Mouse (Mus musculus) spleen, postnatal 14 days (tissue): Measurements from ENCODE around the gene Bcas1.

Experiments
- DNase-seq, 2 experiments: peaks; one replicate each; pipeline ENCODE4 v3.0.0; 2021 to 2022; ENCODE audit warnings: low spot score in 2 of 2

Bcas1 gene

DNA sequence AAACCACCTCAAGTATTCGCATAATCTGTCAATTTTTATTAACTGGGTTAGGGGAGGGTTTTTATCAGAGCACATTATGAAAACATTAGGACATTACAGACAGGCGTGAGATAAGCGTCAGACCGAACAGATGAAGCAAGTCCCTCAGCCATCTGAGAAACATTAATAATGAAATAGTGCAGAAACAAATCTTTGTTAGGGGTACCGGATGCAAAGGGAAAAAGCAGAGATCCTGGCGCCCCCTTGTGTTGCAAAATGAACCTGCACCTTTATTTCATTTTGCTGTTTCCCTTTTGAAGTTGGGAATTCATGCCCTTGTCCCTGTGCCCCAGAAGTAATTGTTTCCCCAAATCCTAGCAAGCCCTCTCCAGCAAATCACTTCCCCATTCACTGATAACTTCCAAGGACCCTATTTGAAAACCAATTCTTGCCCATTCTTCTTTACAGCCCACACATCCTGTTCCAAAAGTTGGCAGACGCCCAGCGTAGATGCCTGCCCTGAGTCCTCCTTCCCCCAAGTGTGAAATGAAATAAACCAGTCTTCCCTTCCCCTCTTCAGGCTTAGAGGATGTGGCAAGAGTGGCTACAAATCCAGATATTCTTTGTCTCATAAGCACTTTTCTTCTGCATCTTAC lies 80.4 kb downstream of the Bcas1 start:
- peak in 1 of 2 experiments; percentile 40 for DNase-seq

DNA sequence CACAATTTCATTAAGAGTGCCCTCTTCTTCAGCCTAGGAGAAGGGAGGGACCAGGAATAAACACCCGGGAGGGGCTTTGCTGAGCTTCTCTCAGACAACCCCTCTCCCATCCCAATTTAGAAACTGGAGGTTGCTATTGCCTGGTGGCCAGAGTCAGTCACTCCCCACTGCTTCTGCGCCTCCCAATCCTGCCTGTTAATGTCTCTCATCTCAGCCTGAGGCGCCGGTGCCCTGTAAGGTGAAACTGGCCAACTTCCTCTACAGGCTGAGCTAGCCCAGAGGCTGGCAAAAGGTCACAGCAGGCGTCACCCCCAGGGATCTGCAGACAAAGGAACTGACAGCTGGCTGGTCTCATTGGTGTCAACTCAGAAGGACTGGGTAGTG lies 82.2 kb downstream of the Bcas1 start:
- DNase-seq, result no peak

DNA sequence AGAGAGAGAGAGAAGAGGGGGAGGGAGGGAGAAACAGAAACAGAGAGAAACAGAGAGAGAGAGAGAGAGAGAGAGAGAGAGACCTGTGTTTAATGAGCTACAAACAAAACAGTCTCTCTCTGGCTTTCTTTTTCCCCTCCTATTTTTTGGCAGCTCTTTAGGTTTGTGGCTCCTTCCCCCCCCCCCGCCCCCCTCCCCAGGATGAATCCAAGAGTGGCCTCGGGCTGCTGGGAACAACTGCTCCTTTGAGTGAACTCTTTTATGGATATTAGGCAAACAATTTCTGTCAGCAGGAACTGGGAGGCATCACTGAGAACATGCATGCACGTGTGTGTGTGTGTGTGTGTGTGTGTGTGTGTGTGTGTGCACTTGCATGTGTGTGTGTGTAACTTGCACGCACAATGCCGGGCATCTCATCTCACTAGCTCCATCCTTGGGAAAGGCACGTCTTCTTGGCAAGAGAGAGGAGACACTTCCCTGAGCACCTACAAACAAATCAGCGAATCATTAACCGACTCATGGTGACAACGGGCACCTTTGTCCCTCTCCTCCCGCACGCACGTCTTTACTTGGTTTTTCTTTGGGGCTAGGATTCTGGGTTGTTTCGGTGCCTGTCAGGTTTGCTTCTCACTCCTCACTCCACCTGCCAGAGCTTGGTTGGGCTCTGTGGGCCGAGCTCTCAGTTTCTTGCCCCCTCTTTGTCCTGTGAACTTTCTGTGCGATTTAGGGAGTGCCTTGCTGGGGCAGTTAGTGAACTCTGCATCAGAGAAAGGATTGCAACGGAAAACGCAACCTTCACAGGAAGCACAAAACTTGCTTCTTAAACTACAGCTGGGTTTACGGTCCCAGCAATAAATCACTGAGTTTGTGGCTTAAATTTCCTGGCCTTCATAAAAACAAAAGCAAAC lies 82.9 kb downstream of the Bcas1 start:
- no peak for DNase-seq

DNA sequence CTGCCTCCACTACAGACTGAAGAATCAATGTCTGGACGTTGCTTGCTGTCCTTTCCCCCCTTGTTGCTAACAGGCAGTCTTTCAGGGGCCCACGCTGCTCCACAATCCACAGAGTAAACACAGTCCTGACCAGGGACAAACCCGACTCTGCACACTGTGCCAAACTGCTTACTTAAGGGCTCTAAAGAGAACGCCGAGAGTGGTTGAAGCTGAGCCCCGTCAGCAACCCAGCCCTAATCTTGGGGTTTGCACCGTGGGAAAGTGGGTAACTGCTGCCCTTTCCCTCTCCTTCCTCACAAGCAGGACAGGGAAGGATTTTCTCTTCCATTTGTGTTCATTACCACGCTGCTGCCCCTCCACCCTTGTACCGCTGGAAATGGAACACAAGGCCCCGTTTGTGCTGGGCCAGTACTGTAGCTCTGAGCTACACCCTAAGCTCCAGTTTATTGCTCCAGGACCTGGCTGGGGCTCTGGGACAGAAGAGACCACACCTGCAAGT lies 83.8 kb downstream of the Bcas1 start:
- DNase-seq, result no peak

DNA sequence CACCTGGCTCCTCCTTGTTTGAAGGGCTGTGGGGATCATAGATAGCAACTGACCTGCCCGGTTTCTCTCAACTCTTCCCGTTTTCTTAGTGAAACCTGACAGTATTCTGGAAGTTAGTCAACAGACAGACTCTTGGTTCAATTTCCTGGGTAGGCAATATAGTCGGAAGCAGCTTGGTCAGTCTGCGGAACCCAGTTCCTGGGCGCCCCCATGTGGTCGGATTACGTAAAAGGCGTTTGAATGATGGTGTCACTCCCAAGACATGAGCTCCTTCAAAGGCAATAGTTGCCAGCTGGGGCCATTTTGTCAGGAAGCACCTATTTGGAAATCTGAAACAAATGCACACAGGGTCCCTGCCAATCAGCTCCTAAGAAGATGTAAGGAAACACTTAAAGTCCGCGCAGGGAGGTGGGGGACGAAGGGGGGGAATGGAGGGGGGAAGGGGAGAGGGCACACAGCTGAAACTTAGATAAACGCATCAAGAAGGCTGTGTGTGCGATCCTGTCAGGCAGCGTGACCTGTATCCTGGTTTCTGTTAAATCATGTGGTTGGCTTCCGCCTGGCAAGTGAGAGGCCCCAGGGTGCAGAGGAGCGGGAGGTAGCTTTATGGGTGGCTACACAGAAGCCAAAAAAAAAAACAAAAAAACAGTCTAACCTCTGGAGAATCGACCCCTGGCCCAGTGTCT lies 84.4 kb downstream of the Bcas1 start:
- peak; percentile 52 to 77 for DNase-seq

DNA sequence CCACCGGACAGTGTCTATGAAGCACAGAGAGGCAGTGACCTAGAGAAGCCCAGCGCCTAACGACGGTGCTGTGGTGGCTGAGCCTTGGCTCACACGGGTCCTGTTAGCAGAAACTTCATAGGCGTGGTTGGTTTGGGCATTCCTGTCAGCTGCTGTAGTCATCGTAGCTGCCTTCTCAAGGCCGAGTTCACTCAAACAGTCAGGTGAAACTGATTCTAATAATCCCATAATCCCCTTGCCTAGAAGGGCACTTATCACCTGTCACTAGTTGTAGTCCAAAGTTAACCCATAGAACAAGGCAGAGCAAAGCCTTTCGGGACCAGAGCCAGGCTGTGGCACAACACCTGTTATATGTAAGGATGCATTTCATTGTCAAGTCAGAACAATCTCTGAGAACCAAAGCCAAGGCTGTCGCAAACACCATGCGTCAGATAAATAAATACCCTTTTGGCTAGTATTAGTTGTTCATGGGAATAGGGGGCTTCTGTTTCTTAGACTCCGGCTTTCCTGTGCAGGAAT lies 85.3 kb downstream of the Bcas1 start:
- DNase-seq, result no peak

DNA sequence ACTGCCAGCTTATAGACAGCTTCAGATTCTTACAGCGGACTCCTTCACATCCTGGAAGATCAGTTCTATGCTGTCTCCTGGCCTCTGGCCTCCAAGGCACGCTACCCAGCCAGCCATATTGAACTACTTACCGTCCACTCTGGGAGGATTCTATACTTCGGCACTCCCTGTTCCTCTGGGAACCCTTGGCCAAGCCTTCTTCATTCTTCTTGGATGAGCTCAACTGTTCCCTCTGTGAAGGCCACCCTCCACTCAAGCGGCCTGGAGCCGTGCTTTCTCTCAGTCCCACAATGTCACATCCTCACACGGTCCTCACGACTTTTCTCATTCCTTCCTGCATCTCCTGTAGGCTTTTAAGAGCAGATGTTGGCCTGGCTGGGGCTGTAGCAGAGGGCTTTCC lies 86.5 kb downstream of the Bcas1 start:
- DNase-seq, result no peak

DNA sequence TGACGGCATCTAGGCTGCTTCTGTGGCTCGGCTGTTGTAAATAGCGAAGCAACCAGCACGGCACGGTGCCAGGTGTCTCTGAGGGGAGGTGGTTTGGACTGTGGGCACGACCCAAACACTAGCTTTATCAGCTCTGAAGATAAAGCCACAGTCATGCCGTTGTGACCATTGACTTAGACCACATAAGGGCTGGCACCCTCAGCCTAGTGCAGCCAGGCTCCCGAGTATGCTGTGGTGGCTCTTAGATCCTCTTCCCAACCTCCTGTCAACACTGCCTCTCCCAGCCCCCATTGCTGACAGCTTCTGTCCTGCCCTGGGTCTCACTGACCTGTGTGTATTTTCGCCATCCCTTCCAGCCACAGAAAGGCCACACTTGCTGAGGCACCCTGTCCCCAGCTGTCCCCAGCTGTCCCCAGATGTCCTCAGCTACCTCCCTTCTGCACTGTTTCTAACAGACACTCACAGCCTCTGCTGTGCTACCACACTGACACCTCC lies 91.3 kb downstream of the Bcas1 start:
- DNase-seq, result no peak

DNA sequence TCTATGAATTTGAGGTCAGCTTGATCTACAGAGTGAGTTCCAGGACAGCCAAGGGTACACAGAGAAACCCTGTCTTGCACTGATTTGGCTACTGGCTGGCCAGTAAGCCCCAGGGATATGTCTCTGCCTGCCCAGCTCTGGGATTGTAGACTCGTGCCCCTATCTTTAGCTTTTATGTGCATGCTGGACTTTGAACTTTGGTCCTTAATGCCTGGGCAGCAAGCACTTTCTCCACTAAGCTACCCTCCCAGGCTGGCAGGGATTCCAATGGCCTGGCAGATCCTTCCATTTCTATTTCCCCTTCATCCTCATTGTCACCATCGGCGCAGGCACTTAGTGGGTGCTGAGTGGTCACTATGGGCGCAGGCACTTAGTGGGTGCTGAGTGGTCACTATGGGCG lies 92.5 kb downstream of the Bcas1 start:
- DNase-seq, result no peak

DNA sequence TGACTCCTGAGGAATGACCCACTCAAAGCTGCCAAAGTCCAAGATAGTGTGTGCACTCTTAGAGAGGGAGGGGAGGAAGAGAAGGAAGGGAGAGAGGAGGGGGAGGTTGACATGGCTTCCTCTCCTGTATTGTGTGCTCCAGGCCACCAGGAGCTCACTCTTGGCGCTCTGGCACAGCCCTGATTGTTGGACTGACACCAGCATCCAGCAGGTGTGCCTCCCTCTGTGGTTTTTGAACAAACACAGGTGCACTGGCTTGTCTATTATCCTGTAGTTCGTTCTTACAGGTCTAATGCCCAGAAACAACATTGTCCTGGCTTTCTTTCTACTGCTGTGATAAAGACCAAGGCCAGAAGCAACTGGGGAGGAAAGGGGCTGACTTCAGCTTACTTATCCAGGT lies 95.8 kb downstream of the Bcas1 start:
- DNase-seq, result no peak

DNA sequence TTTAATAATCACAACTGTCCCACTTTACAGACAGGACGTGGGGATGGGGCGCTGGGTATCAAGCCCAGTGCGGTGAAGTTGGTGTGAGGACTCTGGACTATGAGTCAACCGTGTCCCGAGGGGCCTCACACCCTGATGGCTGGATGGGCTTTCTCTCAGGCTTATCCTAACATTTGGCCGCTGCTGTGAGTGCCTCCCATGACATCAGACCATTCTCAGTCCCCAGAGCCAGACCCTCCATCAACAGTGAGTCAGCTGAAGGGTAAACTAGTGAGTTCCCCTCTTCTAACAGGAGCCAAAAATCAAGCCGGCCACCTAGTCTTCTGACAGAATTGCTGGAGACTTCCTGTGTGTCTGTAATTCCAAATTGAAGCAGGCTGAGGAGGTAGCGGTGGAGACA lies 97.2 kb downstream of the Bcas1 start:
- DNase-seq, result no peak

DNA sequence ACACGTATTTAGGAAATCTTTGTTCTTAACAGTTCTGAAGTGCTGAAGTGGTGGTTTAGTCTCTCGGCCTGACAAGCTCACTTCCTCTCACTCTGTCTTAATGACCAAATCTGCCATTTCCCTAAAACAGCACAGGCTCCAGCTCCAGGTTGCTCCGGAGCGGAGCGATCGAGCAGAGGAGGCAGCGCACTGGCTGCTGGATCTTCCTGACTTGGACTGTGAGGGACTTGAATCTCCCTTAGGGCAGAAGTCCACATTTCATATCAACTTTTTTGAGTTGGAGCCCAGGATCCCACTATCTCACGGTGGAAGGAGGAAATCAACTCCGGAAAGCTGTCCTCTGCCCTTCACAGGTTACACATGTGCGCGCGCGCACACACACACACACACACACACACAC lies 97.7 kb downstream of the Bcas1 start:
- DNase-seq, result no peak

DNA sequence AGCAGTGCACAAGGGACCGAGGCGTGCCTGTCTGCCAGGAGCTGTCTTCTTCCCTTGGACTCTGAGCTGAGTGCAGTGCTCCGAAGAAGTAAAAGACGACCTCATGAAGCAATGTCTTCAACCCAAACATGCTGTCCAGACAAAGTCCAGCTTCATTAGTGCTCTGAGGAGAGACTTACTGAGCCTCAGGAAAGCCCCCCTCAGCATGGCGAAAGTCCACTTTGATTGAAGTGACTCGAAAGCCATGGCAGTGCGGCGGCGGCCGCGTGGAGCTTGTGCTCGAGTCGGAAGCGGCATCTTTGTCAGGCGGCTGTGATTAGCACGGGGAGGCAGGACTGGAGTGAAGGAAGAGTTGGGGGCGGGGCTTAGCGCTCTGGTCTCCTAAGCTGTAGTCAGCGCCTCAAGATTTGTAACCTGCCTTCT lies 103.7 kb downstream of the Bcas1 start:
- no peak for DNase-seq

DNA sequence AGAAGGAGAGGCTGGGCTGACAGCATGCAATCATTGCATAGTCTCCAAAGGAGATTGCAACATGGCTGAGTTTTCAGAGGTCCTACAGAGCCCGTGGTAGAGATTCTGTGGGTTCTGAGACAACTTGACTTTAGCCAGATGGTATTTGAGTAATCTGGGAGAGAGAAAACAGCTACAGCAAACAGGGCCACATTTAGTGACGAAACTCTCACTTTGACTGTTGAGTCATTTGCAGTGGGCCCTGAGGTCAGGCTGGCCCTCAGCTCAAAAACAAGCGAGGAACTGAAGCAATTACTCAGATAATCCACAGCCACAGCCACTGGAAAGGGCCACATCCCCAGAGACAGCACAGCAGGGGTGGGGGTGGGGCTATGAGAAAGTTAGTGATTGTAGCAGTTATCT lies 105.6 kb downstream of the Bcas1 start:
- no peak for DNase-seq

DNA sequence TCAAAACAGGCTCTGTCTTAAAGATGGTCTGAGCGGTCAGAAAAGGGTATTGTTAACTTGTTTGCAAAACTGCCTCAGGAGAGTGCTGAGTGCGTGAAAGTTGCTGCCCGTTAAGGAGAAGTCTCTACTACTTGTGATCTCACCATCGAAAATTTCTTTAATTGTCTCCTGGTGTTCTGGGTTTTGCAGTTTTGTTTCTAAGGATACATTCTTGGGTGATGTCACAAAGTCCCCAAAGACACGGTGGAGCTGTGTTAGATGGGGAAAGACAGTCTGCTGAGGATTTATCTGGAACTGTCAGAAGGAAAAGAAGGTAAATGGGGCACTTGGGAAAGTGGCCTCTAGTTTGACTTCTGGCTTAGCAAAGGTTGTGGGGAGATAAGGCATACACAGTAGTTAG lies 106.1 kb downstream of the Bcas1 start:
- no peak for DNase-seq

DNA sequence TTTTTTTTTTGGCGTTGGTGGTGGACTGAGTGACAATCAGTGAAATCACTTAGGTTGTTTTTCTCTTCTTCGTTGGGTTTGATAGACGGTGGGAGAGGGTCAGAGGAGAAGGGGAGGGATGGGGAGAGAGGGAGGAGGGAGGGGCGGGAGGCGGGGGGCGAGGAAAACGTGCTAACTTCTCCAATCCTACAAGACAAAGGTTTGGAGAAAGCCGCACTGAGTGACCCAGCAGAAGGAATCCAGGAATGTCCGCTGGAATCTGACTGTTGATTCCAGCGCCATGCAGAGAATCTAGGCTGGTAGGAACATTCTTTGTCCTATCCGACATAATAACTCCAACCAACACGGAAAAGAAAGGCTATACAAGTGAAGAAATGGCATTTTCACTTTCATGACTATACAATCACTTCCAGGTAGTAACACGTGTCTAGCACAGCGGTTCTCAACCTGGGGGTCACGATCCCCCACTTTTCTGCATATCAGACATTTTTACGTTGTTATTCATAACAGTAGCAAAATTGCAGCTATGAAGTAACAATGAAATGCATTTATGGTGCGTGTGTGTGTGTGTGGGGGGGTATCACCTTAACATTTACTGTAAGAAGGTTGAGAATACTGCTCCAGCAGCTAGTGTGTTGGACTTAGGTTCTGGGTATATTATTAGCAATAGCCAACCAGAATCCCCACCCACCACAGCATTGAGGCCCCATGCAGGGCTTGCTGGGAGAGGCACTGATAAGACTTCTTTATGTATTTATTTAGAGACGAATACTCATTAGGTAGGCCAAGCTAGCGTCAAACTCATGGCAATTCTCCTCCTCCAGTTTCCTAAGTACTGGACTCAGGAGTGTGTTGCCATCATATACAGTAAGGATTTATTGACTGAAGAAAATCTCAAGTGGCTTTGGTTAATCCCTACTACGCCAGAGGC lies 107.8 kb downstream of the Bcas1 start:
- no peak for DNase-seq

DNA sequence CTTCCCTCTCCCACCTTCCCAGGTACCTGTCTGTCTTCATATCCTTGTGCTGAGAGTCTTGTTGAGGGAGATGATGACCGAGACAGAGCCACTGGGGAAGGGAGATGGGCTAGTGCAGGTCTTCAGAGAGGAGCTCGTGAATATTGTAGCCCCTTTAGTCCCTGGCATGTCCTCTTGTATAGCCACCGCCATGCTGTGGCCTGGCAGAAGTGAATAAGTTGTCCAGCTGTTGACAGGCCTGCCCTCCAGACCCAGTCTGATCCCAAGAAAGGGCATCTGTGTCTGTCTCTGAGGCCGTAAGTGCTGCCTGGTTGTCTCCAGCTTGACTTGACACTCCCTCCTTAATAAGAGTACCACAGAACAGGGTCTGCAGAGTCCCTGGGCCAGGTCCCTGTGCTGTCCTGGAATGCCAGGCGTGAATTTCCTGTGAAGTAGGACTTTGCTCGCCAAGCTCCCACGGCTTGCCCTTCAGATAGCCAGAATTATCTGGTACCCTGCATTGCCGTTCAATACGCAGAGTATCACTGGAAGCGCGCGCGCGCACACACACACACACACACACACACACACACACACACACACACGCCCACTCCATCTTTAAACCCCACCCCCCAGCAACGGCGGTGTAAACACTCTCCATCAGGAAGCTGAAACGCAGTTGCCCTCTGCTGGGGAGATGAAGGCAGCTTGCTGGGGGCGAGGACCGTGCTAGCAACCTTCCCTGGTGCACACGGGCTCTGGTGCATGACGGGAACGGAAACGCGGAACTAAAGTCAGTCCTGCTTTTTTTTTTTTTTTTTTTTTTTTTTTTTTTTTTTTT lies 108.7 kb downstream of the Bcas1 start:
- peak; percentile 58 to 69 for DNase-seq

DNA sequence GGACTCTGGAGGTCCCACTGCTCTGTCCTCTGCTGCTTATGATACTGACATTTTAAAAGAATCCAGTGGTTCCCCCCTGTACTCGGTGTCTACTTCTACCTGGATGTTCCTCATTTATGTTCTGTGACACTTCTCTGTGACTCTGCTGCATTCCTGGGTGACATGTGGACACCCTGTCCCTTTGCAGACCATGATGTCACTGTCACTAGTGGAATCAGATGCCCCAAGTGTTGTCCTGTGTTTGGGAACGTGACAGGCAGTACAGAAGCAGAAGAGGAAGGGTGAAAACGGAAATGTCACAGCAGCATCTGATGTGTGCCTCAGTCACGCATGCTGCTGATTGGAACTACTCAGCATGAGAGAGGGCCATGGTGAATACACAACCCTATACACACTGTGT lies 110.9 kb downstream of the Bcas1 start:
- DNase-seq, result no peak

DNA sequence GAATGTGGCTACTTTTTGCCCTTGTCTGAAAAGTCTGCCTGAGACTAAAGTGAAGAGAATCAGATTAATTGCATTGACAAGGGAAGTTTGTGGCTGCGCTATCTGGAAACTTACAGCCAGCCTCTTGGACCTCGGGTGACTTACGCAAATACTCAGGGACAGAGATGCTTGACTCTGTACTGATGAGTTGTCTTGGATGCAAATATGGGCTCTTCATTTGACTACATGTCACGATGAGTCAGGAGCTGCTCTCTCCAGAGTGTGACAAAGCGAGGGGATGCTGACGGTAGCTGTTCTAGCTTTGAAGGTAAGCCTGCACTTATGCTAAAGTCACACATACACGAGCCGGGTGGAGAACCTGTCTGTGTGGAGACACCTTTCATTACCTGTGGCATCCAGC lies 111.3 kb downstream of the Bcas1 start:
- no peak for DNase-seq

DNA sequence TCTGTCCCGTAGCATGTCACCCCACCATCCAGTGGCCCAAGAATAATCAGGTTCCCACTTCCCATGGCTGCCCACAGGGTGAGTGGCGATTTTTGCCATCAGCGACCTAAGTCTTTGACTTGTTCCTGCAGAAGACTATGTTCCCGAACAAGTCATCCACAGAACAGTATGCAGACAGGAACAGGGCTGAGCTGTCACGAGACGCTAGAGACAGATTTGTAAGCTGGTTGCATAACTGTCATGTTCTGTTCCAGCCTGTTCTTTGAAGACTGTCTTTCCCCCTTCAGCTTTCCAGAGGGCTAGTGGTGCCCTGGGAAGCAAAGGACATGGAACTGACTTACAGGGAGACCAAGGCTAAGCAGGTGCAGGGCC lies 116.7 kb downstream of the Bcas1 start:
- no peak for DNase-seq
